In the genomic region with DNA sequence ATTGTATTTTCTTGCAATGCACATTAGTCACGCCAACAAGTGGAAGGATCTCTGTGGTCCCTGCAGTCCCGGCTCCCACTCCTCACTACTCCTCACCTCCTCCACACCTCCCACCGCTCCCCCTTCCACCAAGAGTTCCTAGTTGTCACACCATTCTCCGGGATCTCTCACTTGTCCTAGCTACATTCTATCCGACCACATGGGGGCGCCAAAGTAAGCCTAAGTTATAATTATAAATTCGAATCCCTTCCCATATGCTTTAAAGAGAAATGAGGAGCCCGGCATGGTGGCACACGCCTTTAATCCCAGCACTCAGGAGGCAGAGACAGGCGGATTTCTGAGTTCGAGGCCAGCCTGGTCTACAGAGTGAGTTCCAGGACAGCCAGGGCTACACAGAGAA, we compare ENCODE assay signal across 10 mouse cellular contexts. TPM values are rescaled to one million over a fixed set of nuclear protein-coding genes. Genes with fewer than 3 reads are reported as not detected.
A peak's percentile ranks its signal among the peaks of the same experiment; 100 is the strongest.
DNase-seq lines count a peak whose midpoint lies in the region; ATAC-seq and TF ChIP-seq lines count a peak whose summit lies in the region.
"Had no signal": no experiment of that assay in that cellular context is flagged by ENCODE, and none has a peak within 500 bp of the region (broad histone marks: within the 10 kb centered on the region; RNA-seq: fewer than 3 reads in every experiment).

No protein-coding gene starts in this region.

- no peak overlapping the region for H3K4me3 ChIP-seq in kidney, adult 2 months (ENCODE audit: insufficient read depth, low read depth, low read length)
- no peak overlapping the region for H3K4me3 ChIP-seq in kidney, embryonic 15.5 days (replicated peaks)

- H3K4me1 ChIP-seq in kidney, adult 2 months (ENCODE audit: control insufficient read depth, insufficient read depth, low read length), result no peaks in the 10 kb centered on the region
- H3K4me1 ChIP-seq in kidney, embryonic 15.5 days, result no peaks in the 10 kb centered on the region

- H3K9ac ChIP-seq in kidney, embryonic 15.5 days, result no peak overlapping the region

- ATAC-seq in kidney, embryonic 15.5 days (replicated peaks; ENCODE audit: low FRiP score), result no peak
- ATAC-seq in inflammation-experienced regulatory T-cells, adult 6 months, result no peak

- no peak for TF ChIP-seq POLR2A in kidney, adult 2 months (IDR thresholded peaks at IDR 0.05; ENCODE audit: low read depth, low read length)

- H3K27me3 ChIP-seq in kidney, adult 2 months (replicated peaks; ENCODE audit: control insufficient read depth, insufficient read depth, low read length), result no peaks in the 10 kb centered on the region
- H3K27me3 ChIP-seq in kidney, embryonic 15.5 days, result no peaks in the 10 kb centered on the region

- H3K36me3 ChIP-seq in kidney, adult 2 months (ENCODE audit: control insufficient read depth, insufficient read depth, low read length), result no peaks in the 10 kb centered on the region
- no peaks in the 10 kb centered on the region for H3K36me3 ChIP-seq in kidney, embryonic 15.5 days

- no peaks in the 10 kb centered on the region for H3K9me3 ChIP-seq in kidney, embryonic 15.5 days (replicated peaks)

- H3K4me2 ChIP-seq in kidney, embryonic 15.5 days, result no peak overlapping the region

- DNase-seq in kidney, adult 2 months, result peak; percentile 60
- peak; percentile 79 for DNase-seq in NIH3T3 (ENCODE audit: low read depth)
- peak; percentile 59 to 62 for DNase-seq in cerebellum, postnatal 10 days
- DNase-seq in kidney, adult 9 months, result peak; percentile 60
- DNase-seq in lung, adult 18-20 months, result peak; percentile 8 to 14
- DNase-seq in spleen, adult 18-20 months, result peak; percentile 9 to 62

- no peak overlapping the region for H3K27ac ChIP-seq in kidney, adult 2 months (ENCODE audit: insufficient read depth, low read depth, low read length)
- H3K27ac ChIP-seq in kidney, embryonic 15.5 days, result no peak overlapping the region

- TF ChIP-seq CTCF in kidney, adult 2 months (conservative IDR thresholded peaks at IDR 0.05; ENCODE audit: insufficient read depth, insufficient read length, low read depth, low read length), result peak; percentile 38

- WGBS in kidney, adult 2 months, result 38% methylated on average over 11 of the region's 11 CpGs
- whole genome bisulfite sequencing in kidney, embryonic 15.5 days, result 56% methylated on average over 11 of the region's 11 CpGs

RNA-seq across cellular contexts. Expression of gene A730009L09Rik, which starts 12.5 kb away (rescaled TPM):
- not detected in 2 replicates for polyA plus RNA-seq in kidney, adult 2 months (2012; rRNA removed)
- not detected in 2 replicates for polyA plus RNA-seq in kidney, embryonic 15.5 days (2015; fragmentation: Nextera tagmentation; extraction: Ambion mirVana)
- not detected for polyA plus RNA-seq in inflammation-experienced regulatory T-cells, adult 6 months (2017; shearing (Covaris generic))
- polyA plus RNA-seq: limb, embryonic 14.5 days; spleen, adult 2 months had no signal

Comparison
In these comparisons a context has a peak if more than half of its experiments do, and no peak if none do; other contexts are left out.
1. DNase-seq: peak in every context shown above with its lines; median percentile 79 in NIH3T3; 60 in cerebellum, postnatal 10 days; 60 in kidney, adult 2 months; 60 in kidney, adult 9 months; 36 in spleen, adult 18-20 months; 11 in lung, adult 18-20 months.